ENCODE assay signal across 20 mouse cellular contexts in genomic region chr11:80762066-80762465, GRCm38 (mm10).
"Had no signal": no experiment of that assay in that cellular context is flagged by ENCODE, and none has a peak within 500 bp of the region (broad histone marks: within the 10 kb centered on the region; RNA-seq: fewer than 3 reads in every experiment).

No protein-coding gene starts in this region.

- H3K4me3 ChIP-seq: megakaryocyte, embryonic 14.5 days; midbrain, embryonic 10.5 days; midbrain, embryonic 12.5 days; myocyte; neural tube, embryonic 13.5 days; neural tube, embryonic 15.5 days had no signal

- DNase-seq: lung, adult 18-20 months; lung, postnatal 10 days; lung, postnatal 4 days; midbrain, embryonic 14.5 days; retina, postnatal 1 day; right cerebral cortex, adult 18-20 months; right cerebral cortex, postnatal 25 days; right cerebral cortex, postnatal 4 days; spleen, adult 18-20 months; thymus, adult 18-20 months; thymus, postnatal 14 days; thymus, postnatal 36 days had no signal

- H3K4me2 ChIP-seq: lung, embryonic 14.5 days; midbrain, embryonic 12.5 days; neural tube, embryonic 13.5 days; neural tube, embryonic 15.5 days had no signal

- H3K27ac ChIP-seq: midbrain, embryonic 10.5 days; midbrain, embryonic 12.5 days; neural tube, embryonic 13.5 days; neural tube, embryonic 15.5 days had no signal

- H3K27me3 ChIP-seq: neural tube, embryonic 13.5 days; neural tube, embryonic 15.5 days had no signal

- H3K4me1 ChIP-seq: megakaryocyte, embryonic 14.5 days; midbrain, embryonic 10.5 days; midbrain, embryonic 12.5 days; neural tube, embryonic 13.5 days; neural tube, embryonic 15.5 days had no signal

- ATAC-seq: midbrain, embryonic 16.5 days had no signal

- H3K9ac ChIP-seq: lung, embryonic 14.5 days; midbrain, embryonic 12.5 days; neural tube, embryonic 13.5 days; neural tube, embryonic 15.5 days had no signal

- H3K36me3 ChIP-seq: midbrain, embryonic 10.5 days; midbrain, embryonic 12.5 days; neural tube, embryonic 13.5 days; neural tube, embryonic 15.5 days had no signal

- H3K9me3 ChIP-seq: midbrain, embryonic 10.5 days; midbrain, embryonic 12.5 days; neural tube, embryonic 13.5 days; neural tube, embryonic 15.5 days had no signal
